Mouse (Mus musculus): Measurements from ENCODE around the gene Col17a1. TPM values are rescaled to one million over a fixed set of nuclear protein-coding genes. Genes with fewer than 3 reads are reported as not detected.

The Col17a1 gene
- polyA plus RNA-seq, 1 experiment from 2014 or later = 0.66 TPM

DNA sequence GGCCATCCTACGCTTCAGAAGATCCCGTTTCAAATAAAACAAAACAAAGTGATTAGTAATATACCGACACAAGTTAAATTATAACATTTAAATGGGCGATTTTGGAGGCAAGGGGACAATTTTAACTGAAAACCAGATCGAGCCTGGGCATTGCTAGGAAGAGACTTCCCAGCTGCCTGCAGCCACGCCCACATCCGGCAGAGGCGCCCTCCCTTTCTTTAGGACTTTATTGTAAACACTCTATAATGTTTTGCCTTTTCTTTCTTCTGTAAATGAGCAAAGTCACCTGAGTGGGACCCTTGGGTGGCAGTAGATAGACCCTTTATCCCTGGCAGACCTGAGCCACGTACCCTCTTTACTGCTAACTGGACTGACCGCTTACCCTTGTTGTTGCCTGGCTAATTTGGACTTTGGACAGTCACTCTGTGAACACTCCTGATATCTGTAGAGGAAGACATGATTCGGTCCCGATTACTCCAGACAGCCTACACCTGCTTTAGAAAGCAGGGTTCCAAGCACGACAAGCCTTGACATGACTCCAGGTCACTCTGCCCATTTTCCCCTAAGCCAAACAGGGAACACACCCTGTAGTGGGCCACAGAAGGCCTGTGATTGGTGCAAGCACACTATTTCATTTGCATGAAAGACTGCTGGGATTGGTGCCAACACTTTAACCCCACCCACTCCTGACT is 13.3 kb upstream of the Col17a1 start:
- no peaks in the 10 kb centered on the region for H3K27me3 ChIP-seq
- H3K27ac ChIP-seq (replicated peaks) = no peak overlapping the region
- no peaks in the 10 kb centered on the region for H3K9me3 ChIP-seq
- H3K4me3 ChIP-seq = no peak overlapping the region
- H3K36me3 ChIP-seq = no peaks in the 10 kb centered on the region
- WGBS = 76% methylated on average over 13 of the region's 13 CpGs
- no peak overlapping the region for H3K9ac ChIP-seq (replicated peaks)
- no peak overlapping the region for H3K4me2 ChIP-seq (replicated peaks)
- H3K4me1 ChIP-seq = 0 out of 2 replicates have a peak, but pooled peaks cover 4% of the 10 kb centered on the region
- no peak for ATAC-seq (ENCODE audit: low FRiP score, low read depth)

DNA sequence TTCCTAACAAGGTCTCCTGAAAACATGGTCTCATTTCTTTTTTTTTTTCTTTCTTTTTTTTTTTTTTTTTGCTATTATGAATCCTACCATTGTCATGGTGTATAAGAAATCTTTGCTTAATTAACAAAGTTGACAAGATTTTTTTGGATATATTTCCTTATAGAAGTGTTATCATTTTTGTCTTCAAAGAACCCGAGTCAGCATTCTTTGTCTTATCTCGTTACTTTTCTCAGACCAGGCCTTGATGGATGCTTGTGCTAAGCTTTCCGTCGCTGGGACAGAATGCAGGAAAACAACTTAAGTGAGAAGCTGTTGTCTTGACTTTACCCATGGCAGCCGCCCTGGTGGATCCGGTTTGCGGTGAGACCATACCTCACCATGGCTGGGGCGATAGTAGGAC is 8.6 kb upstream of the Col17a1 start:
- Histone ChIP-seq H3K4me3 (no peak overlapping the region), H3K4me2 (replicated peaks) (no peak overlapping the region), H3K27me3 (no peaks in the 10 kb centered on the region), H3K27ac (replicated peaks) (no peak overlapping the region), H3K9ac (replicated peaks) (no peak overlapping the region), H3K9me3 (no peaks in the 10 kb centered on the region), H3K4me1 (0 out of 2 replicates have a peak, but pooled peaks cover 4% of the 10 kb centered on the region), H3K36me3 (no peaks in the 10 kb centered on the region)
- 74% methylated on average over 8 of the region's 8 CpGs for WGBS
- ATAC-seq (ENCODE audit: low FRiP score, low read depth) = no peak

GRCm38 (mm10) chr19:47699743-47700142 is 7.8 kb upstream of the Col17a1 start:
- H3K9me3 ChIP-seq = no peaks in the 10 kb centered on the region
- no peaks in the 10 kb centered on the region for H3K27me3 ChIP-seq
- ATAC-seq (ENCODE audit: low FRiP score, low read depth) = no peak
- H3K27ac ChIP-seq (replicated peaks) = no peak overlapping the region
- 84% methylated on average over 9 of the region's 9 CpGs for WGBS
- no peak overlapping the region for H3K4me2 ChIP-seq (replicated peaks)
- no peak overlapping the region for H3K9ac ChIP-seq (replicated peaks)
- 0 out of 2 replicates have a peak, but pooled peaks cover 4% of the 10 kb centered on the region for H3K4me1 ChIP-seq
- no peaks in the 10 kb centered on the region for H3K36me3 ChIP-seq
- H3K4me3 ChIP-seq = no peak overlapping the region

GRCm38 (mm10) chr19:47698266-47698665 is 6.4 kb upstream of the Col17a1 start:
- H3K4me3 ChIP-seq = no peak overlapping the region
- H3K36me3 ChIP-seq = no peaks in the 10 kb centered on the region
- H3K9ac ChIP-seq (replicated peaks) = no peak overlapping the region
- no peak overlapping the region for H3K4me2 ChIP-seq (replicated peaks)
- no peaks in the 10 kb centered on the region for H3K27me3 ChIP-seq
- H3K4me1 ChIP-seq = peaks cover 10% of the 10 kb centered on the region; the same call in 1 of the 2 replicates
- ATAC-seq (ENCODE audit: low FRiP score, low read depth) = no peak
- no peak overlapping the region for H3K27ac ChIP-seq (replicated peaks)
- 88% methylated on average over 9 of the region's 9 CpGs for WGBS
- no peaks in the 10 kb centered on the region for H3K9me3 ChIP-seq

DNA sequence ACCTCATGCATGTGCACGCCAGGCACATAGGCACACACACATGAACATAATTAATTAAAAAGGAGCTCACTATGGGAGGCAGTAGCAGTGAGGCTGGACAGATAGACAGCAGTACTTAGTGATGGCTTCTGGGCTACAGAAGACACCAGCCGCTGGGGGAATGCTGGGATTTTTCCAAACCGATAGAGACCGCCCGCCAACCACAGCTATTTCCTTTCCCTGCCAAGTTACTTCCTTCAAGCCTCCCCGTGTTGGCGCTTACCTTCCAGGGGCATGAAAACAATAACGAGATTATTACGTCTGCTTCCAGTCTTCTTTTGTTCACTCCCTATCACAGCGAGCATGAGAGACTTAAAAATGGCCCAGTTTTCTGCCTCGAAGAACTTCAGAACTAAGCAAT is 5.2 kb upstream of the Col17a1 start:
- Histone ChIP-seq H3K27me3 (no peaks in the 10 kb centered on the region), H3K27ac (replicated peaks) (no peak overlapping the region), H3K4me3 (no peak overlapping the region), H3K9ac (replicated peaks) (no peak overlapping the region), H3K9me3 (no peaks in the 10 kb centered on the region), H3K4me2 (replicated peaks) (no peak overlapping the region), H3K36me3 (no peaks in the 10 kb centered on the region), H3K4me1 (peaks cover 12% of the 10 kb centered on the region; the same call in 1 of the 2 replicates)
- ATAC-seq (ENCODE audit: low FRiP score, low read depth) = no peak
- WGBS = 83% methylated on average over 11 of the region's 11 CpGs

DNA sequence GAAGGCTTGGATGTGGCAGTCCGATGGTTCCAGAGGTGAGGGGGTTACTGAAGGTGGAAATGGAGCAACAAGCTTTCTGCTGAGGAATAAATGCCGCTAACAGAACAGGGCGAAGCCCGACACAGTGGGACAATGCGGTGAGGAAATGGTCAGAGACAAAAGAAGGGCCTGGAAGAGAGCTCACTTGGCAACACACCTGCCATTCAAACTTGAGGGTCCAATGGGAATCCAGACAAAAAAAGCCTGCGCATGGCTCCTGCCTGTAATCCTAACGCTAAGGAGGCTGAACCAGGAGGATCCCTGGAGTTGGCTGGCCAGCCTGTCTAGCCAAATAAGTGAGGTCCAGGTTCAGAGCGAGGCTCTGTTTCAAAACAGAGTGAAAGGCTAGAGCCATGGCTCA is 4.5 kb upstream of the Col17a1 start:
- Histone ChIP-seq H3K4me3 (no peak overlapping the region), H3K4me2 (replicated peaks) (no peak overlapping the region), H3K9ac (replicated peaks) (no peak overlapping the region), H3K36me3 (no peaks in the 10 kb centered on the region), H3K4me1 (peaks cover 11% of the 10 kb centered on the region; the same call in 1 of the 2 replicates), H3K9me3 (no peaks in the 10 kb centered on the region), H3K27ac (replicated peaks) (no peak overlapping the region), H3K27me3 (0 out of 2 replicates have a peak, but pooled peaks cover under 1% of the 10 kb centered on the region)
- no peak for ATAC-seq (ENCODE audit: low FRiP score, low read depth)
- 91% methylated on average over 8 of the region's 8 CpGs for WGBS

GRCm38 (mm10) chr19:47695725-47696124 is 3.8 kb upstream of the Col17a1 start:
- H3K9me3 ChIP-seq = no peaks in the 10 kb centered on the region
- H3K4me3 ChIP-seq = no peak overlapping the region
- peaks cover 3% of the 10 kb centered on the region; the same call in 1 of the 2 replicates for H3K27me3 ChIP-seq
- H3K27ac ChIP-seq (replicated peaks) = no peak overlapping the region
- WGBS = 89% methylated on average over 6 of the region's 6 CpGs
- no peak for ATAC-seq (ENCODE audit: low FRiP score, low read depth)
- no peaks in the 10 kb centered on the region for H3K36me3 ChIP-seq
- no peak overlapping the region for H3K9ac ChIP-seq (replicated peaks)
- peaks cover 8% of the 10 kb centered on the region; the same call in 1 of the 2 replicates for H3K4me1 ChIP-seq
- no peak overlapping the region for H3K4me2 ChIP-seq (replicated peaks)

DNA sequence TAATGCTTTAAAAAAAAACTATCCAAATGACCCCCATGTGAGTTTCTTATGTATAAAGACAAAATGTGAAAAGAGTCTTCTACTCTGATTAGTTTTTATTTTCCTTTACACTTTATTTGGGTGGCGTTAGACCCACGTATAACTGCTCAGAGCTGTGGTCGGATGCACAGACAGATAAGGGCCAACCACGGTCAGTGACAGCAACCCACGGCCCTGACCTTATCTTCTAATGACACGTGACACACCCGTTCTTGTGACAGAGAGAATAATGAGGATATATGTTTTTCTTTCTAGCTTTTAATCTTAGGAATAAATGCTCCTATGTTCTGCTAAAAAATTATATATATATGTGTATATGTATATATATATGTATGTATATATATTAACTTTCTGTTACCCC is 2.3 kb downstream of the Col17a1 start:
- WGBS = 94% methylated on average over 7 of the region's 7 CpGs
- Histone ChIP-seq H3K27me3 (peaks cover 10% of the 10 kb centered on the region; the same call in 1 of the 2 replicates), H3K36me3 (no peaks in the 10 kb centered on the region)

DNA sequence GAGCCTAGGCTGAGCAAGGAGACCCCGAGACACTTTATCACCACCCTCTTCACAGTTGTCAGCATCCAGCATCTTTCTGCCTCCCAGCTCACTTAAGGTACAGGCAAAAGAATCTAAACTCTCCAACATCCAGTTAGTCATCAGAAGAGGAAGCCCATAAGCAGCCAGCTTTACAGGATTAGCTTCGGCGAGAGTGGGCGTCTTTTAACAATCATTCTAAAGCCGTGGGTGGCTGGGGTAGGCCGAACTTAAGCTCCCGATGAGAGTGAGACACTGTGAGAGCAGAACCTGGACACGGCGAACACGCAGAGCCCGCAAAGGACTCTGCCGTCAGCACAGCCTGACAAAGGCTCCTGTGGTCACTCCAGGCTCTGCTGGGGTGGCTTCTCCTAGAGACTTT is 13.2 kb downstream of the Col17a1 start:
- Histone ChIP-seq H3K4me2 (replicated peaks) (no peak overlapping the region), H3K27ac (replicated peaks) (no peak overlapping the region), H3K4me3 (no peak overlapping the region), H3K9ac (replicated peaks) (no peak overlapping the region), H3K27me3 (peaks cover 4% of the 10 kb centered on the region; the same call in 1 of the 2 replicates), H3K9me3 (no peaks in the 10 kb centered on the region), H3K36me3 (no peaks in the 10 kb centered on the region), H3K4me1 (no peaks in the 10 kb centered on the region; the same call in 1 of the 2 replicates)
- 58% methylated on average over 12 of the region's 12 CpGs for WGBS
- no peak for ATAC-seq (ENCODE audit: low FRiP score, low read depth)

More for the DNA sequence above, 2.3 kb downstream of the Col17a1 start:
- H3K4me1 ChIP-seq = peaks cover 8% of the 10 kb centered on the region; the same call in 1 of the 2 replicates
- H3K27ac ChIP-seq (replicated peaks) = no peak overlapping the region
- H3K4me2 ChIP-seq (replicated peaks) = no peak overlapping the region
- ATAC-seq (ENCODE audit: low FRiP score, low read depth) = no peak
- H3K4me3 ChIP-seq = no peak overlapping the region
- no peak overlapping the region for H3K9ac ChIP-seq (replicated peaks)
- H3K9me3 ChIP-seq = no peaks in the 10 kb centered on the region

- no peak for ATAC-seq (ENCODE audit: low FRiP score, low read depth)
- no peaks in the 10 kb centered on the region for H3K36me3 ChIP-seq
- no peak overlapping the region for H3K4me2 ChIP-seq (replicated peaks)
- H3K4me1 ChIP-seq = no peaks in the 10 kb centered on the region
- no peaks in the 10 kb centered on the region for H3K9me3 ChIP-seq
- no peak overlapping the region for H3K27ac ChIP-seq (replicated peaks)
- no peak overlapping the region for H3K9ac ChIP-seq (replicated peaks)
- peaks cover 4% of the 10 kb centered on the region; the same call in 1 of the 2 replicates for H3K27me3 ChIP-seq
- H3K4me3 ChIP-seq = no peak overlapping the region
- 46% methylated on average over 8 of the region's 8 CpGs for WGBS
These were observed 17.5 kb downstream of the Col17a1 start for GRCm38 (mm10) chr19:47674419-47674818.

- WGBS = 69% methylated on average over 9 of the region's 9 CpGs
- no peak overlapping the region for H3K27ac ChIP-seq (replicated peaks)
- H3K36me3 ChIP-seq = no peaks in the 10 kb centered on the region
- 0 out of 2 replicates have a peak, but pooled peaks cover 5% of the 10 kb centered on the region for H3K27me3 ChIP-seq
- no peak overlapping the region for H3K4me2 ChIP-seq (replicated peaks)
- peaks cover 8% of the 10 kb centered on the region; the same call in 1 of the 2 replicates for H3K4me1 ChIP-seq
- no peaks in the 10 kb centered on the region for H3K9me3 ChIP-seq
- ATAC-seq (ENCODE audit: low FRiP score, low read depth) = no peak
- H3K9ac ChIP-seq (replicated peaks) = no peak overlapping the region
- H3K4me3 ChIP-seq = no peak overlapping the region
These were observed 23.5 kb downstream of the Col17a1 start for GRCm38 (mm10) chr19:47668399-47668798.

- WGBS = 56% methylated on average over 8 of the region's 8 CpGs
- Histone ChIP-seq H3K4me3 (no peak overlapping the region), H3K4me2 (replicated peaks) (no peak overlapping the region), H3K36me3 (no peaks in the 10 kb centered on the region), H3K9me3 (no peaks in the 10 kb centered on the region), H3K9ac (replicated peaks) (no peak overlapping the region), H3K27ac (replicated peaks) (no peak overlapping the region), H3K4me1 (peaks cover 8% of the 10 kb centered on the region; the same call in 1 of the 2 replicates), H3K27me3 (peaks cover 5% of the 10 kb centered on the region; the same call in 1 of the 2 replicates)
- ATAC-seq (ENCODE audit: low FRiP score, low read depth) = no peak
These were observed 24.3 kb downstream of the Col17a1 start for GRCm38 (mm10) chr19:47667601-47668000.
